Mouse (Mus musculus) layer of hippocampus, postnatal 36 days (tissue): ENCODE measurements at regions not wholly inside any gene's neighbourhood (a gene's known extent, or its start where the extent isn't known, plus 50 kb on each side); places are given as distances from the start of the nearest gene placed in this dataset.
"Not testable (repeated sequence)": the region's sequence is repeated elsewhere in the genome, so short reads cannot be mapped to it uniquely, and the experiment has no call there.

Source experiments
- DNase-seq, 2 experiments: peaks; one replicate each; pipeline ENCODE4 v3.0.0; 2022

GRCm38 (mm10) chr3:9133991-9134390 is 475.9 kb downstream of the Zfp704 start:
- no peak for DNase-seq

GRCm38 (mm10) chr3:9132104-9132751 is 477.7 kb downstream of the Zfp704 start:
- DNase-seq = no peak

GRCm38 (mm10) chr3:9131366-9131765 is 478.5 kb downstream of the Zfp704 start:
- DNase-seq = no peak

- no peak for DNase-seq
Observed at GRCm38 (mm10) chr3:9128407-9128806, 481.5 kb downstream of the Zfp704 start.

GRCm38 (mm10) chr3:9123079-9123478 is 486.8 kb downstream of the Zfp704 start:
- peak; percentile 12 for DNase-seq

GRCm38 (mm10) chr3:9117913-9118312 is 492.0 kb downstream of the Zfp704 start:
- DNase-seq = no peak

- DNase-seq = no peak
Observed at GRCm38 (mm10) chr3:9113410-9113809, 496.5 kb downstream of the Zfp704 start.

GRCm38 (mm10) chr3:9110741-9111140 is 499.1 kb downstream of the Zfp704 start:
- DNase-seq = no peak

GRCm38 (mm10) chr3:9109991-9110390 is 499.9 kb downstream of the Zfp704 start:
- no peak for DNase-seq

GRCm38 (mm10) chr3:9109485-9109884 is 500.4 kb downstream of the Zfp704 start:
- DNase-seq = no peak

GRCm38 (mm10) chr3:9107766-9108410 is 502.0 kb downstream of the Zfp704 start:
- DNase-seq = no peak

- DNase-seq = no peak
Observed at GRCm38 (mm10) chr3:9105191-9105926, 504.5 kb downstream of the Zfp704 start.

GRCm38 (mm10) chr3:9103456-9103855 is 506.4 kb downstream of the Zfp704 start:
- no peak for DNase-seq

- DNase-seq = no peak
Observed at GRCm38 (mm10) chr3:9101240-9101639, 508.6 kb downstream of the Zfp704 start.

GRCm38 (mm10) chr3:9100761-9101160 is 509.1 kb downstream of the Zfp704 start:
- no peak for DNase-seq

- DNase-seq = no peak
Observed at GRCm38 (mm10) chr3:9098441-9098840, 511.4 kb downstream of the Zfp704 start.

GRCm38 (mm10) chr3:9084134-9084533 is 525.8 kb downstream of the Zfp704 start:
- DNase-seq = no peak

GRCm38 (mm10) chr3:9082061-9082460 is 527.8 kb downstream of the Zfp704 start:
- DNase-seq = no peak

- no peak for DNase-seq
Observed at GRCm38 (mm10) chr3:9078201-9078600, 531.7 kb downstream of the Zfp704 start.

- peak; percentile 67 to 72 for DNase-seq
Observed at GRCm38 (mm10) chr3:9076696-9077095, 533.2 kb downstream of the Zfp704 start.

- DNase-seq = not testable (repeated sequence)
Observed at GRCm38 (mm10) chr3:9072471-9072870, 537.4 kb downstream of the Zfp704 start.

GRCm38 (mm10) chr3:9067048-9067447 is 542.8 kb downstream of the Zfp704 start:
- DNase-seq = peak; percentile 76 to 79

- no peak for DNase-seq
Observed at GRCm38 (mm10) chr3:9066374-9066773, 543.5 kb downstream of the Zfp704 start.

GRCm38 (mm10) chr3:9065892-9066291 is 544.0 kb downstream of the Zfp704 start:
- DNase-seq = no peak
